Mouse (Mus musculus) testis, adult 2 months (tissue): ENCODE measurements around the gene Scg5.

ENCODE experiments used
- CTCF ChIP-seq: fragments of 200-500 bp; IDR thresholded peaks from 2 replicates; pipeline ENCODE4 v1.5.1; 2012; ENCODE audit warnings: low read depth, mild to moderate bottlenecking, inconsistent platforms, low read length, moderate library complexity; ENCODE audit not compliant: control insufficient read depth, insufficient read depth, insufficient replicate concordance
- POLR2A ChIP-seq: fragments of 200-500 bp; IDR thresholded peaks from 2 replicates; pipeline ENCODE4 v1.6.1; 2012; ENCODE audit warnings: low read depth, mild to moderate bottlenecking, inconsistent platforms, low read length, moderate library complexity; ENCODE audit not compliant: control insufficient read depth

- no peak for TF ChIP-seq CTCF
- TF ChIP-seq POLR2A, result no peak
Observed at GRCm38 (mm10) chr2:113866155-113866554, 37.2 kb upstream of the Scg5 start.
